Mouse (Mus musculus) liver, embryonic 16.5 days (tissue): ENCODE measurements around the gene 1700015G11Rik. TPM values are rescaled to one million over a fixed set of nuclear protein-coding genes. Genes with fewer than 3 reads are reported as not detected.

Source experiments
- ATAC-seq: fragments of 200-750 bp; cut with Nextera tagmentation; 2 replicates; pipeline ENCODE4 v1.8.0; 2017; ENCODE audit warnings: low read depth, mild to moderate bottlenecking, moderate number of reproducible peaks, moderate library complexity
- H3K27ac ChIP-seq: fragments of 300-500 bp; sonication (generic); 2 replicates; pipeline ENCODE4 v1.5.1; 2014; ENCODE audit warnings: mild to moderate bottlenecking, low read length
- H3K27me3 ChIP-seq: fragments of 300-500 bp; sonication (generic); 2 replicates; pipeline ENCODE4 v1.6.1; 2014; ENCODE audit warnings: low read depth, low read length, mixed read lengths; ENCODE audit not compliant: control insufficient read depth, insufficient read depth
- H3K36me3 ChIP-seq: fragments of 300-500 bp; sonication (generic); 2 replicates; pipeline ENCODE4 v1.6.1; 2014; ENCODE audit warnings: mild to moderate bottlenecking; ENCODE audit not compliant: control insufficient read depth, insufficient read depth
- H3K4me1 ChIP-seq: fragments of 300-500 bp; sonication (generic); 2 replicates; pipeline ENCODE4 v1.6.1; 2014; ENCODE audit warnings: low read depth, low read length, mixed read lengths; ENCODE audit not compliant: control insufficient read depth
- H3K4me2 ChIP-seq: fragments of 300-500 bp; sonication (generic); 2 replicates; pipeline ENCODE4 v1.6.1; 2014; ENCODE audit warnings: low read depth, low read length, mixed read lengths
- H3K4me3 ChIP-seq: fragments of 300-500 bp; sonication (generic); 2 replicates; pipeline ENCODE4 v1.5.1; 2014; ENCODE audit warnings: low read depth, mild to moderate bottlenecking, low read length
- H3K9ac ChIP-seq: fragments of 300-500 bp; sonication (generic); 2 replicates; pipeline ENCODE4 v1.6.1; 2014; ENCODE audit warnings: low read depth, low read length
- H3K9me3 ChIP-seq: fragments of 300-500 bp; sonication (generic); replicated peaks from 2 replicates; pipeline ENCODE4 v1.6.1; 2016; ENCODE audit warnings: low read length; ENCODE audit not compliant: control insufficient read depth
- WGBS: fragments of 180-500 bp; shearing (Covaris S2); extraction: QIAGEN DNeasy Blood & Tissue Kit; methylation state at CpG from one replicate; pipeline ENCODE4 v1.1.7; 2014; ENCODE audit not compliant: insufficient replicate concordance; 5-methylcytosine and 5-hydroxymethylcytosine counted together
- polyA plus RNA-seq: library from polyadenylated mRNA; unstranded; fragments of >200 nt; fragmentation: Nextera tagmentation; extraction: Ambion mirVana; gene quantifications from 2 replicates; pipeline ENCODE4 v1.2.1, GENCODE M21; 2015

Gene 1700015G11Rik
- polyA plus RNA-seq, 1 experiment from 2014 or later: not detected

- 70% methylated on average over 2 of the region's 2 CpGs for WGBS
- no peak for ATAC-seq
- H3K4me3 ChIP-seq: no peak overlapping the region
- no peak overlapping the region for H3K4me2 ChIP-seq
- no peaks in the 10 kb centered on the region for H3K9me3 ChIP-seq
- no peaks in the 10 kb centered on the region for H3K36me3 ChIP-seq
- no peaks in the 10 kb centered on the region for H3K27me3 ChIP-seq
- H3K4me1 ChIP-seq: peaks cover 2% of the 10 kb centered on the region
- no peak overlapping the region for H3K9ac ChIP-seq
- no peak overlapping the region for H3K27ac ChIP-seq
These were observed 42.0 kb downstream of the 1700015G11Rik start for GRCm38 (mm10) chr7:51973526-51973925.

- ATAC-seq: no peak
- 63% methylated on average over 5 of the region's 5 CpGs for WGBS
These were observed 42.4 kb downstream of the 1700015G11Rik start for GRCm38 (mm10) chr7:51973091-51973490.

GRCm38 (mm10) chr7:51972252-51972855 is 43.2 kb downstream of the 1700015G11Rik start:
- WGBS: 30% methylated on average over 6 of the region's 6 CpGs
- no peak overlapping the region for H3K4me3 ChIP-seq
- peaks cover 2% of the 10 kb centered on the region for H3K4me1 ChIP-seq
- no peaks in the 10 kb centered on the region for H3K9me3 ChIP-seq
- H3K27me3 ChIP-seq: no peaks in the 10 kb centered on the region
- ATAC-seq: no peak
- H3K4me2 ChIP-seq: no peak overlapping the region
- no peak overlapping the region for H3K27ac ChIP-seq
- no peaks in the 10 kb centered on the region for H3K36me3 ChIP-seq
- no peak overlapping the region for H3K9ac ChIP-seq

More at GRCm38 (mm10) chr7:51973091-51973490, 42.4 kb downstream of the 1700015G11Rik start:
- no peaks in the 10 kb centered on the region for H3K9me3 ChIP-seq
- H3K4me1 ChIP-seq: peaks cover 2% of the 10 kb centered on the region
- no peak overlapping the region for H3K4me3 ChIP-seq
- H3K4me2 ChIP-seq: no peak overlapping the region
- no peaks in the 10 kb centered on the region for H3K27me3 ChIP-seq
- no peak overlapping the region for H3K9ac ChIP-seq
- no peak overlapping the region for H3K27ac ChIP-seq
- no peaks in the 10 kb centered on the region for H3K36me3 ChIP-seq

- Histone ChIP-seq H3K27me3 (no peaks in the 10 kb centered on the region), H3K36me3 (no peaks in the 10 kb centered on the region), H3K27ac (no peak overlapping the region), H3K4me2 (no peak overlapping the region), H3K4me1 (no peaks in the 10 kb centered on the region), H3K9me3 (no peaks in the 10 kb centered on the region), H3K4me3 (no peak overlapping the region), H3K9ac (no peak overlapping the region)
- ATAC-seq: no peak
These were observed 46.1 kb downstream of the 1700015G11Rik start for GRCm38 (mm10) chr7:51969379-51969778.

GRCm38 (mm10) chr7:51967581-51967980 is 47.9 kb downstream of the 1700015G11Rik start:
- no peaks in the 10 kb centered on the region for H3K27me3 ChIP-seq
- H3K4me3 ChIP-seq: no peak overlapping the region
- 49% methylated on average over 4 of the region's 4 CpGs for WGBS
- H3K9me3 ChIP-seq: no peaks in the 10 kb centered on the region
- H3K4me1 ChIP-seq: no peaks in the 10 kb centered on the region
- H3K4me2 ChIP-seq: no peak overlapping the region
- H3K36me3 ChIP-seq: no peaks in the 10 kb centered on the region
- H3K9ac ChIP-seq: no peak overlapping the region
- ATAC-seq: no peak
- H3K27ac ChIP-seq: no peak overlapping the region

GRCm38 (mm10) chr7:51964681-51965080 is 50.8 kb downstream of the 1700015G11Rik start:
- Histone ChIP-seq H3K27ac (no peak overlapping the region), H3K4me2 (no peak overlapping the region), H3K36me3 (no peaks in the 10 kb centered on the region), H3K9me3 (no peaks in the 10 kb centered on the region), H3K4me1 (no peaks in the 10 kb centered on the region), H3K9ac (no peak overlapping the region), H3K4me3 (no peak overlapping the region), H3K27me3 (no peaks in the 10 kb centered on the region)
- no peak for ATAC-seq
- WGBS: 66% methylated on average over 7 of the region's 7 CpGs

GRCm38 (mm10) chr7:51962219-51962952 is 53.1 kb downstream of the 1700015G11Rik start:
- no peak for ATAC-seq
- no peaks in the 10 kb centered on the region for H3K27me3 ChIP-seq
- 62% methylated on average over 10 of the region's 10 CpGs for WGBS

More at GRCm38 (mm10) chr7:51962219-51962952, 53.1 kb downstream of the 1700015G11Rik start:
- Histone ChIP-seq H3K9ac (no peak overlapping the region), H3K4me3 (no peak overlapping the region), H3K4me1 (no peaks in the 10 kb centered on the region), H3K9me3 (no peaks in the 10 kb centered on the region), H3K27ac (no peak overlapping the region), H3K36me3 (no peaks in the 10 kb centered on the region), H3K4me2 (no peak overlapping the region)

Other genes starting within 250 kb of the 1700015G11Rik start
- 3.1 TPM in 2 replicates for gene Gas2, start 153.7 kb downstream of the 1700015G11Rik start, polyA plus RNA-seq
- 0.64 and 0.67 TPM in 2 replicates for gene Fancf, start 153.5 kb downstream of the 1700015G11Rik start, polyA plus RNA-seq
- 19.3 and 20.6 TPM in 2 replicates for gene Svip, start 9.7 kb downstream of the 1700015G11Rik start, polyA plus RNA-seq